Mouse (Mus musculus): ENCODE results near the gene Il17ra. TPM values are rescaled to one million over a fixed set of nuclear protein-coding genes. Genes with fewer than 3 reads are reported as not detected.

Gene Il17ra
- polyA plus RNA-seq, 1 experiment from 2014 or later: 8.5 TPM

DNA sequence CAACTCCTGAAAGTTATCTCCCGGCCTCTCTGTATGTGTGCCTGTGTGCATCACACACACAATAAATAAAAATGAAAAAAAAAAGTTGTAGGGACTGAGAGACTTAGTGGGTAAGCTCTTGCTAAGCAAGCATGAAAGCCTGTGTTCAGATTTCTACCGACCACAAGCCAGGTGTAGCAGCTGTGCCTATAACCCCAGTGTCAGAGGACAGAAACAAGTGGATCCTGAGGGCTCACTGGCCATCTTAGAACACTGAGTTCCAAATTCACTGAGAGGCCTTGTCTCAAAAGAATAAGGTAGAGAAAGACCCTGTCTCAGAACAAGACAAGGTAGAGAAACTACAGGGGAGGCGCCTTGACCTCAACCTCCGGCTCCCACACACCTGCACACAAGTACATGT, 5.2 kb downstream of the Il17ra start:
- WGBS: 90% methylated on average over 4 of the region's 4 CpGs
- H3K4me2 ChIP-seq (ENCODE audit: low read depth, low read length): no peak overlapping the region

DNA sequence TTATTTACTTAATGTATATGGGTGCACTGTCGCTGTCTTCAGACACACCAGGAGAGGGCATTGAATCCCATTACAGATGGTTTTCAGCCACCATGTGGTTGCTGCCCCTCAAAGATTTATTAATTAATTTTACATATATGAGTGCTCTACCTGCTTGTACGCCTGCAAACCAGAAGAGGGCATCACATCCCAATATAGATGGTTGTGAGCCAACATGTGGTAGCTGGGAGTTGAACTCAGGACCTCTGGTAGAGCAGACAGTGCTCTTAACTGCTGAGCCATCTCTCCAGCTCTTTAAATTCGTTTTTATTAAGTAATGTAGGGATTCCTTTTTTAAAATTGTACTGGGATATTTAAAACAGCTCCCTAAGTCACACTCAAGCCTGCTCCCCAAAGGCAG, 6.2 kb downstream of the Il17ra start:
- Histone ChIP-seq H3K4me2 (ENCODE audit: low read depth, low read length) (no peak overlapping the region), H3K27ac (ENCODE audit: low read length) (no peak overlapping the region), H3K36me3 (ENCODE audit: control insufficient read depth, insufficient read depth, low read length) (no peaks in the 10 kb centered on the region), H3K4me1 (ENCODE audit: control insufficient read depth, insufficient read depth, low read length) (no peaks in the 10 kb centered on the region), H3K4me3 (replicated peaks; ENCODE audit: low read length) (no peak overlapping the region), H3K9me3 (replicated peaks; ENCODE audit: control insufficient read depth, low read length) (no peaks in the 10 kb centered on the region), H3K9ac (ENCODE audit: low read length) (no peak overlapping the region), H3K27me3 (ENCODE audit: control insufficient read depth, insufficient read depth, low read length) (0 out of 2 replicates have a peak, but pooled peaks cover 4% of the 10 kb centered on the region)
- ATAC-seq (ENCODE audit: insufficient read depth, low FRiP score): no peak
- 71% methylated on average over 3 of the region's 3 CpGs for WGBS

More for the DNA sequence above, 5.2 kb downstream of the Il17ra start:
- H3K9me3 ChIP-seq (replicated peaks; ENCODE audit: control insufficient read depth, low read length): no peaks in the 10 kb centered on the region
- H3K9ac ChIP-seq (ENCODE audit: low read length): no peak overlapping the region
- 0 out of 2 replicates have a peak, but pooled peaks cover 4% of the 10 kb centered on the region for H3K27me3 ChIP-seq (ENCODE audit: control insufficient read depth, insufficient read depth, low read length)
- 0 out of 2 replicates have a peak, but pooled peaks cover 7% of the 10 kb centered on the region for H3K4me1 ChIP-seq (ENCODE audit: control insufficient read depth, insufficient read depth, low read length)
- H3K4me3 ChIP-seq (replicated peaks; ENCODE audit: low read length): no peak overlapping the region
- H3K36me3 ChIP-seq (ENCODE audit: control insufficient read depth, insufficient read depth, low read length): no peaks in the 10 kb centered on the region
- ATAC-seq (ENCODE audit: insufficient read depth, low FRiP score): no peak
- no peak overlapping the region for H3K27ac ChIP-seq (ENCODE audit: low read length)

DNA sequence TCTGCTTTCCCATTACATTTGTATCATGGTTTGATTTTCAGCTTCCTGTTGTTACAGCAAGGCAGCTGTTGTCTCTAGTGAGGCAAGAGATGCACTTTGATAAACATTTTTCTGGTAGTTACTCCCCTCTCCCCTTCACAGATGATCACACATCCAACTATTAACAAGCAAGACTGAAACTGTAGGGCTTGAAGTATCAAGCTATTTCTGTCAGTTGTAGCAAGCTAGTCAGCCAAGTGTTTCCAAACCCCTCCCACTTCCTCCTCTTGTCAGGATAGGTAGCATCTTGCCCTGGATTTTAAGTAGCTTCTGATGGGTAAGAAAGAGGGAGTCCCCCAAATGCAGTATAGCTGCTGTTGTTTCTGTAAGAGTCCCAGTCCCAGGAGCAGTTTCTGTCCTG, 6.7 kb downstream of the Il17ra start:
- H3K9ac ChIP-seq (ENCODE audit: low read length): no peak overlapping the region
- H3K4me3 ChIP-seq (replicated peaks; ENCODE audit: low read length): no peak overlapping the region
- no peak overlapping the region for H3K27ac ChIP-seq (ENCODE audit: low read length)
- no peaks in the 10 kb centered on the region for H3K9me3 ChIP-seq (replicated peaks; ENCODE audit: control insufficient read depth, low read length)
- no peaks in the 10 kb centered on the region for H3K27me3 ChIP-seq (ENCODE audit: control insufficient read depth, insufficient read depth, low read length)
- no peak overlapping the region for H3K4me2 ChIP-seq (ENCODE audit: low read depth, low read length)
- H3K4me1 ChIP-seq (ENCODE audit: control insufficient read depth, insufficient read depth, low read length): no peaks in the 10 kb centered on the region
- H3K36me3 ChIP-seq (ENCODE audit: control insufficient read depth, insufficient read depth, low read length): no peaks in the 10 kb centered on the region
- ATAC-seq (ENCODE audit: insufficient read depth, low FRiP score): no peak

DNA sequence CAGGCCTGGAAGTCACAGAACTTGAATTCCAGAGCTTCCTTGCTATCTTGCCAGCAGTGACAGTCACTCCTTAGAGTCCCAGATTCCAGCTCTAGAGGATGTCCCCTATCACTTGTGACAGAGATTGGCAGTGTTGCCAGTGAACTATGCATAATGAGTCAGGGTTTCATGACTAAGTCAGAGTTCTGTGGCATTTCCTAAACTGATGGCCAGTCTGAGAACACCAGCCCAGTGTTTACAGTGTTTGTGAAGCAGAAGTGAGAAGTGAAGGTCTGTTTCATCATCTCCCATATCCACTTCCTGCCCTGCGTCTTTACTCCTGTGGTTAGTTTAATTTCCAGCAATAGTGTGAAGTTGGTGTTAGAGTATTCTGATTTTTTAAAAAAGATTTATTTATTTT, 7.6 kb downstream of the Il17ra start:
- Histone ChIP-seq H3K9ac (ENCODE audit: low read length) (no peak overlapping the region), H3K36me3 (ENCODE audit: control insufficient read depth, insufficient read depth, low read length) (no peaks in the 10 kb centered on the region), H3K9me3 (replicated peaks; ENCODE audit: control insufficient read depth, low read length) (no peaks in the 10 kb centered on the region), H3K27ac (ENCODE audit: low read length) (no peak overlapping the region), H3K4me3 (replicated peaks; ENCODE audit: low read length) (no peak overlapping the region), H3K4me1 (ENCODE audit: control insufficient read depth, insufficient read depth, low read length) (no peaks in the 10 kb centered on the region), H3K4me2 (ENCODE audit: low read depth, low read length) (no peak overlapping the region), H3K27me3 (ENCODE audit: control insufficient read depth, insufficient read depth, low read length) (no peaks in the 10 kb centered on the region)
- no peak for ATAC-seq (ENCODE audit: insufficient read depth, low FRiP score)
- WGBS: 67% methylated on average over 1 of the region's 1 CpGs

- 29% methylated on average over 5 of the region's 5 CpGs for WGBS
- no peak overlapping the region for H3K27ac ChIP-seq (ENCODE audit: low read length)
- no peaks in the 10 kb centered on the region for H3K9me3 ChIP-seq (replicated peaks; ENCODE audit: control insufficient read depth, low read length)
- no peaks in the 10 kb centered on the region for H3K36me3 ChIP-seq (ENCODE audit: control insufficient read depth, insufficient read depth, low read length)
- no peaks in the 10 kb centered on the region for H3K4me1 ChIP-seq (ENCODE audit: control insufficient read depth, insufficient read depth, low read length)
- H3K4me3 ChIP-seq (replicated peaks; ENCODE audit: low read length): no peak overlapping the region
- H3K4me2 ChIP-seq (ENCODE audit: low read depth, low read length): no peak overlapping the region
- no peak for ATAC-seq (ENCODE audit: insufficient read depth, low FRiP score)
- H3K27me3 ChIP-seq (ENCODE audit: control insufficient read depth, insufficient read depth, low read length): no peaks in the 10 kb centered on the region
- no peak overlapping the region for H3K9ac ChIP-seq (ENCODE audit: low read length)
Observed at GRCm38 (mm10) chr6:120471991-120472441, 9.0 kb downstream of the Il17ra start.

- no peak for ATAC-seq (ENCODE audit: insufficient read depth, low FRiP score)
- WGBS: 34% methylated on average over 8 of the region's 8 CpGs
Observed at GRCm38 (mm10) chr6:120472455-120473140, 9.6 kb downstream of the Il17ra start.

GRCm38 (mm10) chr6:120473427-120473826, 10.4 kb downstream of the Il17ra start:
- Histone ChIP-seq H3K36me3 (ENCODE audit: control insufficient read depth, insufficient read depth, low read length) (no peaks in the 10 kb centered on the region), H3K4me2 (ENCODE audit: low read depth, low read length) (no peak overlapping the region), H3K4me1 (ENCODE audit: control insufficient read depth, insufficient read depth, low read length) (no peaks in the 10 kb centered on the region), H3K27ac (ENCODE audit: low read length) (no peak overlapping the region), H3K9ac (ENCODE audit: low read length) (no peak overlapping the region), H3K4me3 (replicated peaks; ENCODE audit: low read length) (no peak overlapping the region), H3K9me3 (replicated peaks; ENCODE audit: control insufficient read depth, low read length) (no peaks in the 10 kb centered on the region), H3K27me3 (ENCODE audit: control insufficient read depth, insufficient read depth, low read length) (no peaks in the 10 kb centered on the region)
- peak; percentile 44 for ATAC-seq (ENCODE audit: insufficient read depth, low FRiP score)
- whole genome bisulfite sequencing: 53% methylated on average over 5 of the region's 5 CpGs

More at GRCm38 (mm10) chr6:120472455-120473140, 9.6 kb downstream of the Il17ra start:
- H3K9ac ChIP-seq (ENCODE audit: low read length): no peak overlapping the region
- no peaks in the 10 kb centered on the region for H3K9me3 ChIP-seq (replicated peaks; ENCODE audit: control insufficient read depth, low read length)
- H3K4me1 ChIP-seq (ENCODE audit: control insufficient read depth, insufficient read depth, low read length): no peaks in the 10 kb centered on the region
- no peak overlapping the region for H3K4me2 ChIP-seq (ENCODE audit: low read depth, low read length)
- H3K27ac ChIP-seq (ENCODE audit: low read length): no peak overlapping the region
- H3K4me3 ChIP-seq (replicated peaks; ENCODE audit: low read length): no peak overlapping the region
- no peaks in the 10 kb centered on the region for H3K36me3 ChIP-seq (ENCODE audit: control insufficient read depth, insufficient read depth, low read length)
- H3K27me3 ChIP-seq (ENCODE audit: control insufficient read depth, insufficient read depth, low read length): no peaks in the 10 kb centered on the region

DNA sequence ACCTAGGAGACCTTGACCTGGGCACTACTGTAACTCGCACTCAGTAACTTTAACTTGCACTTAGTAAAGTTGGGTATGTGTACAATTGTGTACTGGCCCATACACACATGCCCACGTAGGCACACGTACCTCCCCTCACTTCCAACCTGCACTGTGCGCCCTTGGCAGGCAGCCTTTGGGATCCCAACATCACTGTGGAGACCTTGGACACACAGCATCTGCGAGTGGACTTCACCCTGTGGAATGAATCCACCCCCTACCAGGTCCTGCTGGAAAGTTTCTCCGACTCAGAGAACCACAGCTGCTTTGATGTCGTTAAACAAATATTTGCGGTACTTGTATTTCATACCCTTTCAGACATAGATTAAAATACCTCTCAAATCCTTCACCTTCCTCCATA, 12.2 kb downstream of the Il17ra start:
- ATAC-seq (ENCODE audit: insufficient read depth, low FRiP score): peak; percentile 51
- H3K4me2 ChIP-seq (ENCODE audit: low read depth, low read length): no peak overlapping the region
- no peak overlapping the region for H3K27ac ChIP-seq (ENCODE audit: low read length)
- H3K9me3 ChIP-seq (replicated peaks; ENCODE audit: control insufficient read depth, low read length): no peaks in the 10 kb centered on the region
- no peaks in the 10 kb centered on the region for H3K27me3 ChIP-seq (ENCODE audit: control insufficient read depth, insufficient read depth, low read length)
- 59% methylated on average over 8 of the region's 8 CpGs for WGBS
- no peaks in the 10 kb centered on the region for H3K4me1 ChIP-seq (ENCODE audit: control insufficient read depth, insufficient read depth, low read length)
- no peaks in the 10 kb centered on the region for H3K36me3 ChIP-seq (ENCODE audit: control insufficient read depth, insufficient read depth, low read length)
- H3K9ac ChIP-seq (ENCODE audit: low read length): no peak overlapping the region
- no peak overlapping the region for H3K4me3 ChIP-seq (replicated peaks; ENCODE audit: low read length)

DNA sequence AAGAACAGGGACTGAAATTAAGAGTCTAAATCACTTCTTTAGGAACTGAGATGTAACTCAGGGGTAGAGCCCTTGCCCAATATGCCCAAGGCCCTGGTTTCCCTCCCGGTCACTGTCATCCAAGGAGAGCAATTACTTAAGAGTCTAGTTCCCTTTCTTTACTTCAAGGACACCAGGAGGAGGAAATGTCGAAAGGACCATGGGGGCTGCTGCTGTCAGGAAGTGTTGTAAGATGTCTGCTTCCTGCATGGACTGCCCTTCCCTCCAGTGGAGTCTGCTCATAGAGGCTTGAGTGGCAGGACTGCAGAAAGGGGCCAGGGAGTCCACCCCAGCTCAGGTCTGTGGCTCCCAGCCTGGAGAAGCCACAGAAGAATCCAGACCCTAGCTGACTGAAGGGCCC, 16.3 kb downstream of the Il17ra start:
- no peaks in the 10 kb centered on the region for H3K9me3 ChIP-seq (replicated peaks; ENCODE audit: control insufficient read depth, low read length)
- H3K27ac ChIP-seq (ENCODE audit: low read length): no peak overlapping the region
- 73% methylated on average over 2 of the region's 2 CpGs for WGBS
- no peak overlapping the region for H3K9ac ChIP-seq (ENCODE audit: low read length)
- H3K4me3 ChIP-seq (replicated peaks; ENCODE audit: low read length): no peak overlapping the region
- no peaks in the 10 kb centered on the region; the same call in 1 of the 2 replicates for H3K36me3 ChIP-seq (ENCODE audit: control insufficient read depth, insufficient read depth, low read length)
- no peaks in the 10 kb centered on the region for H3K27me3 ChIP-seq (ENCODE audit: control insufficient read depth, insufficient read depth, low read length)
- no peaks in the 10 kb centered on the region for H3K4me1 ChIP-seq (ENCODE audit: control insufficient read depth, insufficient read depth, low read length)
- no peak overlapping the region for H3K4me2 ChIP-seq (ENCODE audit: low read depth, low read length)
- no peak for ATAC-seq (ENCODE audit: insufficient read depth, low FRiP score)

Data from stomach, embryonic 16.5 days (tissue).